Mouse (Mus musculus) lung, postnatal 25 days (tissue): ENCODE measurements at regions not wholly inside any gene's neighbourhood (a gene's known extent, or its start where the extent isn't known, plus 50 kb on each side); places are given as distances from the start of the nearest gene placed in this dataset.
"Not testable (repeated sequence)": the region's sequence is repeated elsewhere in the genome, so short reads cannot be mapped to it uniquely, and the experiment has no call there.

Experiments
- DNase-seq: peaks from one replicate; pipeline ENCODE4 v3.0.0; 2022; ENCODE audit warnings: low spot score

GRCm38 (mm10) chr11:93651966-93652365, 233.6 kb downstream of the Utp18 start:
- DNase-seq, result not testable (repeated sequence)
